Mouse (Mus musculus) stomach, postnatal 0 days (tissue): ENCODE results near the gene Tspan18.

Experiments
- CTCF ChIP-seq: IDR thresholded peaks from 2 replicates; pipeline ENCODE4 v1.5.1; 2016; ENCODE audit warnings: antibody characterized with exemption, low read depth, mild to moderate bottlenecking, moderate library complexity
- EP300 ChIP-seq: optimal IDR thresholded peaks from 2 replicates; pipeline ENCODE3; 2016; ENCODE audit warnings: antibody characterized with exemption

- no peak for TF ChIP-seq EP300
- no peak for TF ChIP-seq CTCF
Observed at GRCm38 (mm10) chr2:93175278-93175677, 159.0 kb downstream of the Tspan18 start.
